Comparison of ENCODE assay signal across 12 mouse cellular contexts in genomic region chr1:170698771-170699170, GRCm38 (mm10).
"Had no signal": no experiment of that assay in that cellular context is flagged by ENCODE, and none has a peak within 500 bp of the region (broad histone marks: within the 10 kb centered on the region; RNA-seq: fewer than 3 reads in every experiment).

No protein-coding gene starts in this region.

- H3K9ac ChIP-seq: liver, embryonic 15.5 days; midbrain, embryonic 13.5 days had no signal

- DNase-seq: kidney, adult 11 months; kidney, adult 9 months; layer of hippocampus, adult 9-11 months; layer of hippocampus, postnatal 36 days; left cerebral cortex, postnatal 4 days; lung, postnatal 36 days; right cerebral cortex, postnatal 25 days; thymus, adult 2 months; thymus, postnatal 25 days had no signal

- H3K4me3 ChIP-seq: liver, embryonic 15.5 days; midbrain, embryonic 13.5 days had no signal

- H3K36me3 ChIP-seq: liver, embryonic 15.5 days; midbrain, embryonic 13.5 days had no signal

- H3K4me1 ChIP-seq: liver, embryonic 15.5 days; midbrain, embryonic 13.5 days had no signal

- H3K27ac ChIP-seq: kidney, postnatal 0 days; liver, embryonic 15.5 days; midbrain, embryonic 13.5 days had no signal

- H3K27me3 ChIP-seq: liver, embryonic 15.5 days; midbrain, embryonic 13.5 days had no signal
